ENCODE assay signal across 16 mouse cellular contexts in genomic region chr6:23250288-23250955, GRCm38 (mm10). TPM values are rescaled to one million over a fixed set of nuclear protein-coding genes. Genes with fewer than 3 reads are reported as not detected.
DNase-seq lines count a peak whose midpoint lies in the region; ATAC-seq lines count a peak whose summit lies in the region.
"Had no signal": no experiment of that assay in that cellular context is flagged by ENCODE, and none has a peak within 500 bp of the region (broad histone marks: within the 10 kb centered on the region; RNA-seq: fewer than 3 reads in every experiment).

No protein-coding gene starts in this region.

- H3K4me1 ChIP-seq in intestine, embryonic 14.5 days (replicated peaks; ENCODE audit: control insufficient read depth, insufficient read depth, low read length), result no peaks in the 10 kb centered on the region
- peaks cover 18% of the 10 kb centered on the region; the same call in 1 of the 2 replicates for H3K4me1 ChIP-seq in intestine, embryonic 16.5 days (ENCODE audit: control insufficient read depth, insufficient read depth, low read length)
- peaks cover 16% of the 10 kb centered on the region; the same call in 1 of the 2 replicates for H3K4me1 ChIP-seq in embryonic facial prominence, embryonic 14.5 days (ENCODE audit: control insufficient read depth, insufficient read depth, low read length)
- peaks cover 36% of the 10 kb centered on the region for H3K4me1 ChIP-seq in limb, embryonic 13.5 days

- peaks cover 98% of the 10 kb centered on the region for H3K27me3 ChIP-seq in intestine, embryonic 14.5 days (replicated peaks; ENCODE audit: control insufficient read depth, insufficient read depth, low read length)
- H3K27me3 ChIP-seq in intestine, embryonic 16.5 days (replicated peaks; ENCODE audit: control insufficient read depth, insufficient read depth, low read length), result peaks cover 81% of the 10 kb centered on the region
- H3K27me3 ChIP-seq in embryonic facial prominence, embryonic 14.5 days (replicated peaks; ENCODE audit: control insufficient read depth, insufficient read depth, low read length), result peaks cover 93% of the 10 kb centered on the region
- peaks cover 86% of the 10 kb centered on the region for H3K27me3 ChIP-seq in limb, embryonic 13.5 days

- WGBS in intestine, embryonic 14.5 days, result under 1% methylated on average over 22 of the region's 22 CpGs
- 3% methylated on average over 22 of the region's 22 CpGs for WGBS in intestine, embryonic 16.5 days
- WGBS in embryonic facial prominence, embryonic 14.5 days, result under 1% methylated on average over 22 of the region's 22 CpGs
- WGBS in limb, embryonic 13.5 days, result under 1% methylated on average over 22 of the region's 22 CpGs

- H3K4me3 ChIP-seq in intestine, embryonic 14.5 days (ENCODE audit: low read depth, low read length), result no peak overlapping the region
- no peak overlapping the region for H3K4me3 ChIP-seq in intestine, embryonic 16.5 days (ENCODE audit: low read length)
- peak overlapping the region; percentile 45; the same call in 1 of the 2 replicates for H3K4me3 ChIP-seq in embryonic facial prominence, embryonic 14.5 days (ENCODE audit: low read depth, low read length)
- peak overlapping the region; percentile 46 for H3K4me3 ChIP-seq in limb, embryonic 13.5 days

- no peak overlapping the region for H3K9ac ChIP-seq in intestine, embryonic 14.5 days (ENCODE audit: low read length)
- no peak overlapping the region for H3K9ac ChIP-seq in intestine, embryonic 16.5 days (ENCODE audit: low read depth, low read length)
- peak overlapping the region; percentile 54; the same call in 1 of the 2 replicates for H3K9ac ChIP-seq in embryonic facial prominence, embryonic 14.5 days (ENCODE audit: low read depth, low read length)
- H3K9ac ChIP-seq in limb, embryonic 13.5 days, result no peak overlapping the region
- H3K9ac ChIP-seq: kidney, embryonic 15.5 days; liver, embryonic 14.5 days had no signal

- no peaks in the 10 kb centered on the region for H3K36me3 ChIP-seq in intestine, embryonic 14.5 days (ENCODE audit: control insufficient read depth, insufficient read depth, low read length)
- no peaks in the 10 kb centered on the region for H3K36me3 ChIP-seq in intestine, embryonic 16.5 days (ENCODE audit: control insufficient read depth, insufficient read depth, low read length)
- H3K36me3 ChIP-seq in embryonic facial prominence, embryonic 14.5 days (ENCODE audit: control insufficient read depth, insufficient read depth, low read length), result no peaks in the 10 kb centered on the region
- no peaks in the 10 kb centered on the region for H3K36me3 ChIP-seq in limb, embryonic 13.5 days
- H3K36me3 ChIP-seq: kidney, embryonic 15.5 days had no signal

- ATAC-seq in intestine, embryonic 14.5 days (replicated peaks; ENCODE audit: low FRiP score, low TSS enrichment, low read depth), result no peak
- ATAC-seq in intestine, embryonic 16.5 days, result no peak
- ATAC-seq in embryonic facial prominence, embryonic 14.5 days (ENCODE audit: low read depth), result no peak
- no peak for ATAC-seq in limb, embryonic 13.5 days (ENCODE audit: low FRiP score, low read depth)

- no peaks in the 10 kb centered on the region for H3K9me3 ChIP-seq in intestine, embryonic 14.5 days (ENCODE audit: control insufficient read depth, low read length)
- H3K9me3 ChIP-seq in intestine, embryonic 16.5 days (ENCODE audit: control insufficient read depth, low read length), result no peaks in the 10 kb centered on the region
- H3K9me3 ChIP-seq in embryonic facial prominence, embryonic 14.5 days (ENCODE audit: control insufficient read depth, low read length), result no peaks in the 10 kb centered on the region
- H3K9me3 ChIP-seq in limb, embryonic 13.5 days, result no peaks in the 10 kb centered on the region
- H3K9me3 ChIP-seq: kidney, embryonic 15.5 days had no signal

- DNase-seq in intestine, embryonic 14.5 days (ENCODE audit: low spot score), result peak; percentile 61
- peak; percentile 49 for DNase-seq in R1 (ENCODE audit: low read depth, low spot score)
- peak; percentile 21 for DNase-seq in embryonic facial prominence, embryonic 14.5 days (ENCODE audit: low spot score)
- no peak for DNase-seq in kidney, postnatal 25 days
- no peak for DNase-seq in layer of hippocampus, adult 8-10 months (ENCODE audit: low spot score in 2 of 2)
- DNase-seq: adrenal gland, adult 2 months; lung, postnatal 14 days; right cerebral cortex, postnatal 14 days had no signal

- no peak overlapping the region for H3K4me2 ChIP-seq in intestine, embryonic 14.5 days (ENCODE audit: low read length)
- H3K4me2 ChIP-seq in intestine, embryonic 16.5 days (ENCODE audit: low read depth, low read length), result no peak overlapping the region
- H3K4me2 ChIP-seq in embryonic facial prominence, embryonic 14.5 days (ENCODE audit: low read depth, low read length), result no peak overlapping the region
- H3K4me2 ChIP-seq in limb, embryonic 13.5 days (replicated peaks), result no peak overlapping the region

- H3K27ac ChIP-seq in intestine, embryonic 14.5 days (ENCODE audit: low read depth), result no peak overlapping the region
- H3K27ac ChIP-seq in intestine, embryonic 16.5 days (ENCODE audit: low read length), result no peak overlapping the region
- H3K27ac ChIP-seq in embryonic facial prominence, embryonic 14.5 days (replicated peaks; ENCODE audit: low read depth, low read length), result peak overlapping the region; percentile 44; the same call in 1 of the 2 replicates
- no peak overlapping the region for H3K27ac ChIP-seq in limb, embryonic 13.5 days
- H3K27ac ChIP-seq: kidney, embryonic 15.5 days; liver, embryonic 14.5 days had no signal

RNA-seq across cellular contexts. Expression of gene Fezf1, which starts 2.3 kb away (rescaled TPM):
- polyA plus RNA-seq in intestine, embryonic 14.5 days (2014; fragmentation: Nextera tagmentation; extraction: Ambion mirVana), result not detected in 2 replicates
- polyA plus RNA-seq in intestine, embryonic 16.5 days (2015; fragmentation: Nextera tagmentation; extraction: Ambion mirVana), result not detected in 2 replicates
- polyA plus RNA-seq in embryonic facial prominence, embryonic 14.5 days (2014; fragmentation: Nextera tagmentation; extraction: Ambion mirVana), result 4.5 and 4.9 TPM in 2 replicates
- polyA plus RNA-seq in limb, embryonic 13.5 days (2015; fragmentation: Nextera tagmentation; extraction: Ambion mirVana), result not detected in 2 replicates
- total RNA-seq in layer of hippocampus, adult 8-10 months (2022), result under 1 TPM in 1 of 4 experiments, not detected in 3; 0.16 TPM
- total RNA-seq: adrenal gland, adult 2 months; granulocyte monocyte progenitor cell, adult 5-6 weeks had no signal
- polyA plus RNA-seq: adrenal gland, adult 2 months; cerebellum, adult 2 months; heart, postnatal 0 days; kidney, embryonic 15.5 days; liver, embryonic 14.5 days; neural tube, embryonic 14.5 days had no signal

Comparison
In these comparisons a context has a peak if more than half of its experiments do, and no peak if none do; other contexts are left out.
1. DNase-seq: peak in intestine, embryonic 14.5 days (single experiment), R1 (single experiment) and embryonic facial prominence, embryonic 14.5 days (single experiment); none in kidney, postnatal 25 days (0 of 2) and layer of hippocampus, adult 8-10 months (0 of 2).
2. H3K4me3 ChIP-seq: peak in embryonic facial prominence, embryonic 14.5 days (single experiment) and limb, embryonic 13.5 days (single experiment); none in intestine, embryonic 14.5 days (single experiment) and intestine, embryonic 16.5 days (single experiment).